Mouse (Mus musculus) midbrain, embryonic 15.5 days (tissue): ENCODE data around the gene Abhd18. TPM values are rescaled to one million over a fixed set of nuclear protein-coding genes. Genes with fewer than 3 reads are reported as not detected.
"Not testable (repeated sequence)": the region's sequence is repeated elsewhere in the genome, so short reads cannot be mapped to it uniquely, and the experiment has no call there.

Source experiments
- ATAC-seq: fragments of 200-750 bp; cut with Nextera tagmentation; replicated peaks from 2 replicates; pipeline ENCODE4 v1.8.0; 2017; ENCODE audit warnings: moderate TSS enrichment
- H3K27ac ChIP-seq: fragments of 300-500 bp; sonication (generic); 2 replicates; pipeline ENCODE4 v1.5.1; 2015; ENCODE audit warnings: mild to moderate bottlenecking, inconsistent platforms
- H3K27me3 ChIP-seq: fragments of 300-500 bp; sonication (generic); replicated peaks from 2 replicates; pipeline ENCODE4 v1.6.1; 2015; ENCODE audit warnings: inconsistent platforms
- H3K36me3 ChIP-seq: fragments of 300-500 bp; sonication (generic); replicated peaks from 2 replicates; pipeline ENCODE4 v1.6.1; 2015; ENCODE audit warnings: inconsistent platforms
- H3K4me1 ChIP-seq: fragments of 300-500 bp; sonication (generic); 2 replicates; pipeline ENCODE4 v1.6.1; 2015; ENCODE audit warnings: inconsistent platforms
- H3K4me2 ChIP-seq: fragments of 300-500 bp; sonication (generic); 2 replicates; pipeline ENCODE4 v1.6.1; 2015; ENCODE audit warnings: inconsistent platforms, mild to moderate bottlenecking, moderate library complexity
- H3K4me3 ChIP-seq: fragments of 300-500 bp; sonication (generic); 2 replicates; pipeline ENCODE4 v1.5.1; 2015; ENCODE audit warnings: mild to moderate bottlenecking, inconsistent platforms
- H3K9ac ChIP-seq: fragments of 300-500 bp; sonication (generic); 2 replicates; pipeline ENCODE4 v1.6.1; 2015; ENCODE audit warnings: mild to moderate bottlenecking, inconsistent platforms
- H3K9me3 ChIP-seq: fragments of 300-500 bp; sonication (generic); 2 replicates; pipeline ENCODE4 v1.6.1; 2016; ENCODE audit warnings: inconsistent platforms
- WGBS: fragments of 180-500 bp; shearing (Covaris S2); methylation state at CpG from one replicate; pipeline ENCODE4 v1.1.7; 2015; ENCODE audit warnings: mixed read lengths; 5-methylcytosine and 5-hydroxymethylcytosine counted together
- polyA plus RNA-seq: library from polyadenylated mRNA; unstranded; fragments of >200 nt; fragmentation: Nextera tagmentation; extraction: Ambion mirVana; gene quantifications from 2 replicates; pipeline ENCODE4 v1.2.1, GENCODE M21; 2015

Abhd18 gene
- polyA plus RNA-seq, 1 experiment from 2014 or later: 14.3 TPM

GRCm38 (mm10) chr3:40853123-40853738 lies 6.5 kb downstream of the Abhd18 start:
- H3K27ac ChIP-seq, H3K4me1 ChIP-seq, H3K4me3 ChIP-seq, H3K36me3 ChIP-seq, ATAC-seq, H3K9ac ChIP-seq, H3K27me3 ChIP-seq, H3K4me2 ChIP-seq, H3K9me3 ChIP-seq: not testable (repeated sequence)
- 94% methylated on average over 3 of the region's 3 CpGs for WGBS

GRCm38 (mm10) chr3:40893816-40894258 lies 47.1 kb downstream of the Abhd18 start:
- not testable (repeated sequence) for H3K9me3 ChIP-seq, H3K4me1 ChIP-seq, H3K36me3 ChIP-seq, H3K27me3 ChIP-seq
- Histone ChIP-seq H3K4me2 (peak overlapping the region; percentile 67), H3K4me3 (peak overlapping the region; percentile 64), H3K9ac (peak overlapping the region; percentile 53), H3K27ac (peak overlapping the region; percentile 80)
- WGBS: under 1% methylated on average over 38 of the region's 38 CpGs
- peak; percentile 99 for ATAC-seq

GRCm38 (mm10) chr3:40894336-40894735 lies 47.6 kb downstream of the Abhd18 start:
- H3K9ac ChIP-seq: peak overlapping the region; percentile 69
- H3K4me3 ChIP-seq: peak overlapping the region; percentile 64
- not testable (repeated sequence) for H3K36me3 ChIP-seq, H3K4me1 ChIP-seq, H3K9me3 ChIP-seq, H3K27me3 ChIP-seq, ATAC-seq
- peak overlapping the region; percentile 77 for H3K27ac ChIP-seq
- WGBS: 2% methylated on average over 22 of the region's 24 CpGs
- H3K4me2 ChIP-seq: peak overlapping the region; percentile 67

- not testable (repeated sequence) for H3K27me3 ChIP-seq, H3K27ac ChIP-seq, H3K9me3 ChIP-seq, ATAC-seq, H3K4me2 ChIP-seq, H3K9ac ChIP-seq, H3K36me3 ChIP-seq, H3K4me1 ChIP-seq, H3K4me3 ChIP-seq
- 92% methylated on average over 8 of the region's 10 CpGs for WGBS
These were observed 55.7 kb downstream of the Abhd18 start, which contains the start of gene 1700034I23Rik for GRCm38 (mm10) chr3:40902443-40902842. 1700034I23Rik (minus strand) TSS chr3:40902543.

- Histone ChIP-seq H3K9ac (no peak overlapping the region), H3K4me3 (no peak overlapping the region), H3K4me2 (no peak overlapping the region), H3K4me1 (no peaks in the 10 kb centered on the region), H3K27ac (no peak overlapping the region), H3K9me3 (no peaks in the 10 kb centered on the region), H3K36me3 (peaks cover 9% of the 10 kb centered on the region), H3K27me3 (no peaks in the 10 kb centered on the region)
- WGBS: 91% methylated on average over 5 of the region's 5 CpGs
- ATAC-seq: no peak
These were observed 91.4 kb downstream of the Abhd18 start for GRCm38 (mm10) chr3:40938189-40938588.

- ATAC-seq: no peak
- Histone ChIP-seq H3K9me3 (no peaks in the 10 kb centered on the region), H3K4me1 (no peaks in the 10 kb centered on the region), H3K9ac (no peak overlapping the region), H3K36me3 (peaks cover 5% of the 10 kb centered on the region), H3K27ac (no peak overlapping the region), H3K4me3 (no peak overlapping the region), H3K27me3 (no peaks in the 10 kb centered on the region), H3K4me2 (no peak overlapping the region)
- WGBS: 98% methylated on average over 4 of the region's 4 CpGs
These were observed 91.8 kb downstream of the Abhd18 start for GRCm38 (mm10) chr3:40938592-40938991.

DNA sequence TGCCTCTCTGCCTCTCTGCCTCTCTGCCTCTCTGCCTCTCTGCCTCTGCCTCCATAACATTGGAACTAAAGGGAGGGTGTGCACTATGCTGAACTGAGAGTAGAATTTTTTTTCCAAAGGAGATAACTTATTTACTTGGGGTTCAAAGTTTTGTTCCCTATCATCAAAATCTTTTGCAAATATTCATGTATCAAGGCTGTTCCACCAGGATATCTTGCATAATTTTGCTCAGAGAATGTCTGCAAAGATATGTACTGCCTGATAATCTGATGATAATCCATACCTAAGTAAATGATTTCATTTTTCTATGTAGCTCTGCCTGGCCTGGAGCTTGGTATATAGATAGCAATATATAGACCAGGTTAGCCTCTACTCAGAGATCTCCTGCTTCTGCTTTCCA lies 92.2 kb downstream of the Abhd18 start:
- H3K36me3 ChIP-seq: peaks cover under 1% of the 10 kb centered on the region; the same call in 1 of the 2 replicates
- no peaks in the 10 kb centered on the region for H3K27me3 ChIP-seq
- H3K4me3 ChIP-seq: no peak overlapping the region
- H3K9me3 ChIP-seq: no peaks in the 10 kb centered on the region
- H3K4me1 ChIP-seq: no peaks in the 10 kb centered on the region
- no peak overlapping the region for H3K9ac ChIP-seq
- H3K4me2 ChIP-seq: no peak overlapping the region
- ATAC-seq: no peak
- H3K27ac ChIP-seq: no peak overlapping the region

GRCm38 (mm10) chr3:40949170-40949902 lies 102.6 kb downstream of the Abhd18 start, which contains the start of gene Larp1b:
Larp1b (plus strand) TSS chr3:40949828.
- Histone ChIP-seq H3K9me3 (no peaks in the 10 kb centered on the region), H3K4me2 (peak within 1 kb of the TSS; percentile 96), H3K27ac (peak within 1 kb of the TSS; percentile 79), H3K9ac (peak within 1 kb of the TSS; percentile 71), H3K36me3 (no peaks in the 10 kb centered on the region), H3K4me1 (peaks cover 13% of the 10 kb centered on the region), H3K27me3 (0 out of 2 replicates have a peak, but pooled peaks cover 5% of the 10 kb centered on the region), H3K4me3 (peak within 1 kb of the TSS; percentile 84)
- peak; percentile 96 for ATAC-seq
- WGBS: under 1% methylated on average over 63 of the region's 66 CpGs

DNA sequence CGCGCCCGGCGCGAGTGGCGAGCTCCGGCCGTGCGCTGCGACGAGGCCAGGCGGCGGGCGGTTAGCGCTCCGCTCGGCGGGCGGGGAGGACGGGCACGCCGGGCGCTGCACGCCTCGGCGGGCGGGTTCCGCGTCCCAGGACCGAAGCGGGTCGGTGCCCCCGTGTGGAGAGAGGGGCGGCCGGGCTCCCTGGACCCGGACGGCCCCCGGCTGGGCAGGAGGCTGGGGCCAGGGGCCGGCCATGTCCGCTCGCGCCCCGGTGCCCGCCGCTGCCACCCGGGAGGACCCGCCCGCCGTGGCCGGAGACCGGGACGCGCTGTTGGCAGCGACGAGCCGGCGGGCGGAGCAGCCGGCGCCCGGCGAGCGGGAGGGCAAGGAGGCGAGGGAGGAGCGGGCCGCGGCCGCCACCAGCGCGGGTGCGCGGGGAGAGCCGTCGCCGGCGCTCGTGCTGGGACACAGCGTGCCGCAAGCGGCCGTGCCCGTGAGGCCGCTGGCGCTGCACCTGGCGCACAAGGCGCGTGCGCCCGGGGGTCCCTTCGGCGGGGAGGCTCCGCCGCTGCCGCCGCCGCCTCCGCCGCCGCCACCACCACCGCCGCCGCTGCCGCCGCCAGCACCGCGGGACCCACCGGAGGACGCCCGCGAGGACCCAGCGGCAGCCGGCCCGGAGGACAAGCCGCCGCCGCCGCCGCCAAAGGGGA lies 103.3 kb downstream of the Abhd18 start:
- Histone ChIP-seq H3K4me2 (peak overlapping the region; percentile 96), H3K27ac (peak overlapping the region; percentile 79), H3K9me3 (no peaks in the 10 kb centered on the region), H3K4me1 (peaks cover 13% of the 10 kb centered on the region), H3K27me3 (0 out of 2 replicates have a peak, but pooled peaks cover 5% of the 10 kb centered on the region), H3K4me3 (peak overlapping the region; percentile 84), H3K36me3 (no peaks in the 10 kb centered on the region), H3K9ac (peak overlapping the region; percentile 71)
- WGBS: under 1% methylated on average over 93 of the region's 118 CpGs
- ATAC-seq: peak; percentile 60

- no peaks in the 10 kb centered on the region for H3K36me3 ChIP-seq
- H3K4me2 ChIP-seq: peak overlapping the region; percentile 96
- no peaks in the 10 kb centered on the region for H3K9me3 ChIP-seq
- ATAC-seq: peak; percentile 3; the same call in 1 of the 2 replicates
- 0 out of 2 replicates have a peak, but pooled peaks cover 5% of the 10 kb centered on the region for H3K27me3 ChIP-seq
- peaks cover 13% of the 10 kb centered on the region for H3K4me1 ChIP-seq
- H3K27ac ChIP-seq: peak overlapping the region; percentile 79
- peak overlapping the region; percentile 71 for H3K9ac ChIP-seq
- H3K4me3 ChIP-seq: peak overlapping the region; percentile 84
- WGBS: under 1% methylated on average over 43 of the region's 43 CpGs
These were observed 103.9 kb downstream of the Abhd18 start for GRCm38 (mm10) chr3:40950601-40951201.

DNA sequence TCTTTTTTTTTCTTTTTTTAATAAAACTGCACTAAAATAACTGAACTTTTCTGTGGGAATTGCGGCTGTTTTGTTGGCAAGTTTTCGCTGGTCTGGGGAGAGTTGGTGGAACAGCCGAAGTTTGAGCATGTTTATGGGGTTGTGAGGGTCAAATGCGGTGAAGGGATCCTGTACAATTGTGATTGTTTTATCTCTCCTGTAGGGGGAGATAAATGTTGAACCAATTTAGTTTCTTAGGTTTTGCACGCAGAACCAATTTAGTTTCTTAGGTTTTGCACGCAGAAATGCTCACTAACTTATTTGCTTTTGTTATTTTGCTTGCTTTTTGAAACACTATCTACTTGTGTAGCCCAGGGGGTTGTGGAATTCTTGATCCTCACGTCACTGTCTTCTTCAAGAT lies 104.6 kb downstream of the Abhd18 start:
- H3K9me3 ChIP-seq: no peaks in the 10 kb centered on the region
- H3K4me3 ChIP-seq: peak overlapping the region; percentile 84
- H3K9ac ChIP-seq: no peak overlapping the region
- H3K27ac ChIP-seq: no peak overlapping the region
- ATAC-seq: no peak
- H3K4me2 ChIP-seq: peak overlapping the region; percentile 96
- H3K4me1 ChIP-seq: peaks cover 13% of the 10 kb centered on the region
- H3K27me3 ChIP-seq: 0 out of 2 replicates have a peak, but pooled peaks cover 5% of the 10 kb centered on the region
- H3K36me3 ChIP-seq: no peaks in the 10 kb centered on the region
- WGBS: 9% methylated on average over 7 of the region's 7 CpGs

DNA sequence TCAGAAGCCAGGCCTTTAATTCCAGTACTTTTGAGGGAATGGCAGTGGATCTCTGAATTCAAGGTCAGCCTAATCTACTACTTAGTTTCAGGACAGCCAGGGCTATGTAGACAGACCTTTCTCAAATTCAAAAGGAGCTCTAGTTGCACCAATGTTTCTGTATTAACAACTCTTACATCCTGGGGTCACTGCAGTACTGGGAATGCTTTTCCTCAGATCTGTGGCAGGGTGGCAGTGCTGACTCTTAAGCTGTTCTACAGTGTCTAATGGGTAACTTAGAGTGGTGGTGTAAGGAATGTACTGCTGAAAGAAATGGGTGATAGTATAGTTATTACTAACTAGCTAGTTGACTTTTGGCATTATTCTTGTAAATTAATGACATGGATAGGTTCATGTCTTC lies 105.8 kb downstream of the Abhd18 start:
- Histone ChIP-seq H3K4me3 (no peak overlapping the region), H3K4me2 (no peak overlapping the region)
- ATAC-seq: no peak

More for the DNA sequence above, 105.8 kb downstream of the Abhd18 start:
- peaks cover 13% of the 10 kb centered on the region for H3K4me1 ChIP-seq
- no peaks in the 10 kb centered on the region for H3K9me3 ChIP-seq
- H3K36me3 ChIP-seq: no peaks in the 10 kb centered on the region
- H3K27me3 ChIP-seq: 0 out of 2 replicates have a peak, but pooled peaks cover 3% of the 10 kb centered on the region
- H3K27ac ChIP-seq: no peak overlapping the region
- H3K9ac ChIP-seq: no peak overlapping the region
